Mouse (Mus musculus) natural killer cell, adult 2 months (primary cell): ENCODE data around the gene Tnf.
A peak's percentile ranks its signal among the peaks of the same experiment; 100 is the strongest.

Experiments
- DNase-seq, 2 experiments: peaks; one replicate each; pipeline ENCODE4 v3.0.0; 2022; ENCODE audit warnings: low spot score in 2 of 2

Gene Tnf

DNA sequence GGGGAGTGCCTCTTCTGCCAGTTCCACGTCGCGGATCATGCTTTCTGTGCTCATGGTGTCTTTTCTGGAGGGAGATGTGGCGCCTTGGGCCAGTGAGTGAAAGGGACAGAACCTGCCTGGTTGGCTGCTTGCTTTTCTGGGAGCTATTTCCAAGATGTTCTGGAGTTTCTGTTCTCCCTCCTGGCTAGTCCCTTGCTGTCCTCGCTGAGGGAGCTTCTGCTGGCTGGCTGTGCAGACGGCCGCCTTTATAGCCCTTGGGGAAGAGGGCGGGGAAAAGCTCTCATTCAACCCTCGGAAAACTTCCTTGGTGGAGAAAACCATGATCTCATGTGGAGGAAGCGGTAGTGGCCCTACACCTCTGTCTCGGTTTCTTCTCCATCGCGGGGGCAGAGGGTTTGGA, at the start of gene Tnf:
Gene Tnf (minus strand): TSS at position 221 of the 400 bp plus-strand sequence.
- DNase-seq: peak in 1 of 2 experiments; percentile 64

DNA sequence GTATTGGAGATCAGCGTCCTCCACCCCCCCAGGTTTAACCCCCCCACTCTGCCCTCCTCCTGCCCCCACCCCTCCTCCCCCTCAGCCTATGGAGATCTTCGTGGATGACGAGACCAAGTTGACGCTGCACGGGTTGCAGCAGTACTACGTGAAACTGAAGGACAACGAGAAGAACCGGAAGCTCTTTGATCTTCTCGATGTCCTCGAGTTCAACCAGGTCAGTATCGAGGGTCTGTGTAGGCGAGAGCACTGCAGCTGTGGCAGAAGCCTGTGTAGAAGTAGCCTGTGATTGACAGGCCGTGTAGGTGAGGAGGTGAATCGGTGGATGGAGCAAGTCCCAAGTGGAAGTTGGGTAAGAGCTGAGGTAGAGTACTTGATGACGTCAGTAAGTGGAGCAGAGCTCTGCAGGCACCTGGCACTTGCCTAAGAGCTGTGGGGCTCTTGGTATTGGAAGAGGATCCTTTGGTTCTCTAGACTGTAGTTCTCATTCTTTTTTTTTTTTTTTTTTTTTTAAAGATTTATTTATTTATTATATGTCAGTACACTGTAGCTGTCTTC, 49.4 kb upstream of the Tnf start:
- no peak for DNase-seq

DNA sequence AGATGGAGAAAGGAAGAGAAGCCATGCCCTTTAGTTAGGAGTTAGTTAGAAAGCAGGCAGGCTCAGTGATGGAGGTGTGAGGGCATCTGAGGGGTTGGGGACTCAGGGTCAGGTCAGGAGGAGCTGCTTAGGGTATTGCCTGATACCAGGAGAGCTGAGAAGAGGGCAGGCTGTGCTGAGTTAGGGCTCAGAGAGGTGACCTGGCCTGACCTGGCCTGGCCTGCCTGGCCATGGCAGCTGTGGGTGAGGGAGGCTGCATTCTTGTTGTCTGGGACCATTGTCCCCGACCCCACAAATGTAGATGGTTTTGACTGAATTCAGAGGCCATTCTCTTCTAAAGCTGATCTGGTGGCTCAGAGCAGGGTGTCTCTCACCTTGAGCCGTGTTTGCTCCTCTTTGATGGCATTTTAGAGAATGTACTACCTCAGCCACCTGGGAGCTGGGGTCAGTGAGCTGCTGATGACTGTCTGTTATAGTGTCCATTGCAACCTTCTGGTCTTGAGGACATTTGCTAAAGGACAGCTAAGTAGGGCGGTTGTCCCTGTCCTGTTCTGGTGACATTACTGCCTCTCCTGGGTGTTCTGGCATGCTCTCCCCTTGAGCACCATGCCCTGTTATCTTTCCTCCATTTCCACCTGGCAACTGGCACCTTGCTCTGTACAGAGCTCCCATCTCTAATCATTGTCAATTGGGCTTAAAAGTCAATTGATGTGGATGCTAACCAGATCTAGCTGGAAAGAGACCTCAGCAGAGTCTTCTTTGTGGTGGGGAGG, 48.7 kb upstream of the Tnf start:
- no peak for DNase-seq

DNA sequence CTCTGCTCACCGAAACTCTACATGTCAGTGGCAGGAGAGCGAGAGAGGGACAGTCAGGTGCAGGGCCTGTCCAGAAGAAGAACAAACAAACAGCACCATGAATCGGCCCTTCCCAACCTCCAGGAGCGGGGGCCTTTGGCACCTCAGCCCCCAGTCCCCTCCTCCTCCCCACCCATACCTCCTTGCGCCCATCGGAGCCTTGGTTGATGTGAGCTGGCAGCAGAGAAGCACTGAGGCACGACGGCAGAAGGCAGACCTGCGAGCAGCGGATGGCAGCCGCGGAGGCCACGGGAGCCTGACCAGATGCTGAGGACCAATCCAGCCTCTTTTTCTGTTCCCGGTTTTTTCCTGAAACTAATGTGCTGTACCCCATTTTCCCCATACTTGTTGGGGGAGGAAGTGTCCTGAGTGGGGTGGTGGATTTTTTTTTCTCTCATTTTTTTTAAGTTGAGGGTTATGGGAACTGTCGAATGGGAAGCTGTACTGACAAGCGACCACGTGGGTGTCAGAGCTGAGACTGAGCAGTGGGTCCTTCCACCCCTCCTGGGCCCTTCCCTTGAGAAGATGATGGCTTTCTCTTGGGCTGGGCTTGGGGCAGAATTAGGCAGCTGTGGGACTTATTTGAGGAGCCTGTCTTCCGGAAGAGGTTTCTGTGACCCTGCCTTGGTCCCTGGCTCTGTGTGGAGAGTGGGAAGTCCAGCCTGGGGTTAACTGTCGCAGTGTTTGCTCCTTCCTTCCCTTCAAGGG, 47.8 kb upstream of the Tnf start:
- DNase-seq: no peak

DNA sequence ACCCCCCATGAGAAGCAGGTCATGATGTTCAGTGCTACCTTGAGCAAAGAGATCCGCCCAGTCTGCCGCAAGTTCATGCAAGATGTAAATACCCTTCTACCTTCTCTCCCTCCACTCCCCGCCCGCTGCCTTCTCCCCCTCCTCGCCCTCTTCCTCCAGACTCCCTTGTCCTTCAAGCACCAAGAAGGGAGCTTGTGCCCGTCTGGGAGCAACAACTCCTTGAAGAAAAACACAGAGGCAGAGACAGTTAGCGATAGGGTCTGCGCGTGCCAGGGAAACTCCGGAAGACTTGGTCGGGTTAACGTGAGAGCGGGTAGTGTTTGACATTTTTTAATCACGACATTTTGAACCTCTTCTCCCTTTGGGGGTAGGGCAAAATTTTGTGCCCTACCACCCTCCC, 47.2 kb upstream of the Tnf start:
- no peak for DNase-seq

DNA sequence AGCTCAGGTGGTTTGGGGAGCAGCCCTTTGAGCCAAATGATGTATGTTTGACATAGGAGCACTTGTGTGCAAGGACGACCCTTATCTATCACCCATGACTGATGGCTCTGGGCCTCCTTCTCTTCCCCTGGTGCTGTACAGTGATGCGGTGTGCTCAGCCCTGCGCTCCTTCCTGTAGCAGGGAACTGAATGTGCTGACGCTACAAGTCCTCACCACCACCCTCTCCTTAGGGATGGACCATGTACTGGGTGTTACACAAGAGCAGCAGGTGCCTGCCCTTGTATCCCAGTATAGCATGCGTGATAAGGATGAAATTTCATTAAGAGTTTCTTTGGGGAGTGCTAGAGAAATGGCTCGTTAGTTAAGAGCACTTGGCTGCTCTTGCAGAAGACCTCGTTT, 45.3 kb upstream of the Tnf start:
- DNase-seq: no peak

DNA sequence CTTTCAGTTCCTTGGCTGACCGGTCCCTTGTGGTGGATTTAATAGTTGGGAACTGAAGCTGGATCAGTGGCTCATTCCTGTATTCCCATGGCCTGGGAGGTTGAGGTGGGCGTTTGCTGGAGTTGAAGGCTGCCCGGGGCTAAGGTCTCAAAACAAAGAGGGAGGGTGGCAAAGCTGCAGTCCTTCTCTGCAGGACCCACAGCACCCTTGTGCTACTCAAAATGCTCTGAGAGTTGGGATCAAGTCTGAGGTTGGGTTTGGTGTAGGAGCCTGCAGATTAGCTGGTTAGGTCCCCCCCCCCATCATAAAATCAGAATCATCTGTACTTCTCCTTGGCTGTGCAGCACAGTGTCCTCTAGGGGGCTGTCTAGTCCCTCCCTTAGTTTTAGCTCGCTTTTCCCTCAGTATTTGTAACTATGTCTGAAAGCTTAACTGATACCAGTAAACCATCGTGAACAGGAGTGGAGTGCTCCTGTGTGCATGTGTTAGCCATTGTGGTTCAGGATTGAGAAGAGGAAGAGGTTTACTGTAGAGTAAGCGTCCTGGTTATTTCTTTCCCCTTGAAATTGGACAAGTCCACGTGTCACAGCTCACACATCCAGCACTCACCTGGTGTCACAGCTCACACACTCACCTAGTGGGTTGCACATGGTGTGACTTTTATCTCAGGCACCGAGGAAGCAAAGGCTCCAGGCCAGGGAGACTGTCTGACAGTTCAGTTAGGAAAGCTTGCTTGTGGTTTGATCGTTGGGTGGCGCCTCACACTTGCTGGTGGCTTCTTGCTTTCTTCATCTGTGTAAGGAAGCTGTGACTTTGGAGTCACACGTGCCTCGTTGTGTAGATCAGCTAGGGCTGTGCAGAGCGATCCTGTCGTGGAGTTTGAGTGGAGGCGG, 44.2 kb upstream of the Tnf start:
- peak; percentile 70 to 78 for DNase-seq

DNA sequence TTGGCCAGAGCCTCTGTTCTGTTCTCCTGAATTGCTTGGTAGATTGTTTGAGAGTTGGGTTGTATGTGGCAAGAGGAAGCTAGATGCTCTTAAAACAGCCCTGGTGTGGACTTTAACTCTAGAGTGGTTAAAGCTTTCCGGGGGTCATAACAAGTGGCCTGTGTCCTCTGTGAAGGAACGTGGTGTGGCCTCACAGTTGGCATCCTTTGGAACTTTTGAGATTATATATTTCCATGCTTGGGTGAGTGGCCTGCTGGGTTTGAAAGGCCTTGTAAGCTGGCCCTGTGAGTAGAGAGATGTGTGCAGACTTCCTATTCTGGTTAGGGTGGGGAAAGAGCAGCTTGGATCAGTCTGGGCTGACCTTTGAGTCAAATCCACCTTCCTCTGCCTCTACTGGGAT, 43.2 kb upstream of the Tnf start:
- DNase-seq: no peak

DNA sequence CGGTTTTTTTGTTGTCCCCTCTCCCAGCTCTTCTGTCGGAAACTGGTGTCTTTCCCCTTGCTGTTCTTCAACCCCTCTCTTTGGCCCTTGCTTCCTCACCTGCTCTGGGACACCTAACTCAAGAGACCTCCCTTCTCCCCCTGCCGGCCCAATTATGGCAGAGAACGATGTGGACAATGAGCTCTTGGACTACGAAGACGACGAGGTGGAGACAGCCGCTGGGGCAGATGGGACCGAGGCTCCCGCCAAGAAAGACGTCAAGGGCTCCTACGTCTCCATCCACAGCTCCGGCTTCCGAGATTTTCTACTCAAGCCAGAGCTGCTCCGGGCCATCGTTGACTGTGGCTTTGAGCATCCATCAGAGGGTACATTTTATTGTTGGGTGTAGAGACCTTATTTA, 41.3 kb upstream of the Tnf start:
- DNase-seq: no peak

DNA sequence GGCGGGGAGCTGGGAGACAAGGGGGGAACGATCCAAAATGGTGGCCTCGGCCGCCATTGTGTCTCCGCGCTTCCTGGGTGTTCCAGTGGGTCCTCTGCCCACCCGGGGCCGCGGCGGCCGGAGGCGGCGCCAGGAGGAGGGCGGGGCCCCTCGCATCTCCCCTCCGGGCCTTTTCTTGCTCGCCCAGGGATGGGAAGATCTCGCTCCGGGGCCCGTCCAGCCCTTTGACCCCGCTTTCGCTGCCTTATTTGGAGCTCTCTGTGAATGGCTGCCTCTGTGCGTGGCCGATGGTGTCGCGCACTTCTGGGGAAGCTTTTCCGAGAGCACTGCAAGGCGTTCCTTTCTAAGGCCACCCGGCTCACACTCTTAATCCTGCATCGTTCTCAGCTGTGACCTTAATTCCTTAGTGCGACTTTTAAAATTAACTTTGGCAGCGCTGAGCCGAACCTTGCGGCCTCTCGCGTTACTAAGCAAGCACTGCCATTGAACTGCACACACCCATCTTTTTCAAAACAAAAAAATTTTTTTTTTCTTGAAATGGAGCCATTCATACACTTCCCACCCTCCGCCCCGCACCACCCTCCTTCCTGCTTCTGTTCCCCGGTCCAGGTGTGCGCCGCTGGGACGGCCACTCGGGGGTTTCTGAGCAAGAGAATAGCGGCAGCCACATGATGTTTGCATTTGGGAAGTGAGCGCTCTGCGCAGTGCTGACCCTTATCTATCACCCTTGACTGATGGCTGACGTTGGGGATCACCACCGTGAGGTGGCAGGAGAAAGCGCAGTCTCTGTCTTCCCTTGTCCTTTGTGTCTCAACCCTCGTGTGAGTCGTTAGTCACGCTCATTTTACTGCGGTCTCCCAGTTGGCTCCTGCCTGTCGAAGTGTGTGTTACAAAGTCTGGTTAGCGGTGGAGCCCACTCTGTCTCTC, 40.5 kb upstream of the Tnf start:
- DNase-seq: peak; percentile 78 to 81

DNA sequence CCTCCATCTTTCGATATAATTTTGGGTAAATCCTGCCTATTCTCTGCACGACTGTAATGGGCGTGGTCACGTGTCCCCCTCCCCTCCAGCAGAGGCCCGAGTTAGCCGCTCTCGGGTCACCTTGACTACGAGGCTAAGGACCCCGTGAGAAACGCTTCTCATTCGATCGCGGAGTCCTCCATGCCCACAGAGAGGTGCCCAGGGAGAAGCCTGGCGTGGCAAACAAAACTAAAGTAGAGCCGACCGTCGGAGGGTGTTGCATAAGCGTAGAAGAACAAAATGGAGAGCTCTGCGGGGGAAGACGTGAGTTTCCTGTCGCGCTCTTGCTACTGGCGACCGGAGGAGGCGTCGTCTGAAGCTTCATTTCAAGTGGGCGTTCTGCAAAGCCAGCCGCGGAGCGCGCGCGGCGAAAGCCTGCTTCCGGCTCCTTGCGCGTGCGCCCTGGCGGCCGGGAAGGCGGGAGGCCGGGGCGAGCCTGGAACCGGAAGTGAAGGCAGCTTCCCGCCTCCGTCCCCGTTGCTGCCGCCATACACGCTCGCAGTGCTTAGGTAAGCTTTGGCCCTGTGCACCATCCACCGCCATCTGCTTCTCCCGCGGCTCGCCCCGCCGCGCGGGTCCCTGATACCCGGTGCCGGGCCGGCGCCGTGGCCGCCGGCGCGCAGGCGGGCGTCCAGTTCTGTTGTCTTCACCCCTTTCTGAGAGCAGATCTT, 39.7 kb upstream of the Tnf start, which contains the start of gene Ddx39b:
Gene Ddx39b (plus strand): TSS at position 442 of the 710 bp plus-strand sequence.
- DNase-seq: peak; percentile 96 to 97

DNA sequence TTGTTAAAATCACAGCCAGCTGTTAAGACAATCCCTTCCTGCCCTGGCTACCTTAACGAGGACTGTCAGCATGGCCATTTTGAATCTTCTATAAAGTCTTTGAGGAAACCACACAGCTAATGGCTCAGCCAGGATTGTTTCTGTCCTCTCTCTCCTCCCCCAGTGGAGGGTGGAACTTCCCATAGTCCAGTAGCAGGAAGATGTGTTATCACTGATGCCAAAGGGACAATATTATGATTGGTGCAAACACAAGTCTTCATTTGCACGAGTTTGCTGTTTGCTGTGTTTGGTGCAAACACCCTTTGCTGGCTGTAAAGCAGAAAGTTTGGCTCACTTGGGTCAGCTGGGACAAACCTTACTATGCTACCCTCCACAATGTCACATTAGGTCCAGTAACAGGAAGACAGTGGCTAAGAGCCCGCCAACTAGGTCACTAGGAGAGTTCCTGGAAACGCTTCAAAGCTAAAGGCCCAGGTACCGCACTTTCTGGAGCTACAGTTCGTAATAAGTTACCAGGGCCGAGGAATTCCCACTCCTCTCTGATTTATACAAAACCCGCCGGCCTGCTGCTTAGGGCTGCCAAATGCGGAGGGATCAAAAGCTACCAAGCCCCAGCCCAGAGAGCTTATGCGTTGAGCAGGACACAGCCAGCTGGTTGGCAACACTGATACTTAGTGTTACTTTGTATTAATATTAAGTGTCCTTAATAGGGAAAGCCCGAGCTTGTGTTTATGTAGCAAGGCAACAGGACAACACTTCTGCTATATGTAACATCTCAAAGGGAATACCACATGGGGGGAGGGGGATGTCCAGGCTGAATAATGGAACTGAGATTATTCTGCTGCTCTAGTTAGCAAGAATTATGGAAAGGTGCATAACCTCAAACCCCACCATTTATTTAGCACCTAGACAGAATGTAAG, 38.8 kb upstream of the Tnf start:
- no peak for DNase-seq

DNA sequence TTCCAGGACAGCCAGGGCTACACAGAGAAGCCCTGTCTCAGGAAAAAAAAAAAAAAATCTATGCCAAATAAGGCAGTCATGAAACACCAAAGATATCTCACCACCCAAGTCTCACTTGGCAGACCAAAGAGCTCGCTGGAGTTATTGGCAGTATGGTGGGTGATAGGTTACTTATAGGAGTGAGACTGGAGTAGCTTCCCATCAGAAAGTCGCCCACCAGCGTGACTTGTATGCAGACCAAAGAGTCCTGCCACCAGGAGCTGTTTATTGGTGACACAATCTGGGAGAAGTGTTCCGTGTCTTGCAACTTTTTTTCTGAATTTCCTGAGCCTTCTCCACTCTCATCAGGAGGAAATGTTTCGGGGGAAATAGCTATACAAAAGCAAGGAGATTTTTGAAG, 37.9 kb upstream of the Tnf start:
- no peak for DNase-seq

DNA sequence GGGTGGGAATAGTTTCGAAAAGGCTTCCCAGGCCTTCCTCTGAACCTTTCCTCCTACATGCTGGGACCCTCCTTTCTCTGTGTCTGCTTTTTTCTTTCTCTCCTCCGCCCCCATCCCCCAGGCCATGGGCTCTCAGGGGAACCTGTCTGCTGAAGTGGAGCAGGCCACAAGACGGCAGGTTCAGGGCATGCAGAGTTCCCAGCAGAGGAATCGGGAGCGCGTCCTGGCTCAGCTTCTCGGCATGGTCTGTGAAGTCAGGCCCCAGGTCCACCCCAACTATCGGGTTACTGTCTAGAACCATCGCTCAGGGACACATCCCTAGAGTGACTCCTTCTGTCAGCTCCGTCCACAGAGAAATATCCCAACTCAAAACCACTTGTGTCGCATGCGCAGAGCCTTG, 35.7 kb upstream of the Tnf start:
- no peak for DNase-seq

DNA sequence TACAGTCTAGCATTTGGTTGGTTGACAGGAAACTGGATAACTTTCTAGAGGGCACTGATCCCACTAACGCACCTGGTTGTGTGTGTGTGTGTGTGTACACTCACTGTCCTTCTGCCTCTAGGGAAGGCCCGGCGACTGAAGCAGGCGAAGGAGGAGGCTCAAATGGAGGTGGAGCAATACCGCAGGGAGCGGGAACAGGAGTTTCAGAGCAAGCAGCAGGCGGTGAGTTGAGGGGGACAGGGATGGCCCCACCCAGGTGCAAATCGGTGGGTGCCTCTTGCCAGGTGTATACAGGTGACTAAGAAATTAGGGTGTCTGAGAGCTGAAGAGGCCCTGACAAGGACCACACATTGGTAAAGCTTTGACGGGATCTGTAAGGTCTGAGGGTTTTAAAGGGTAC, 35.2 kb upstream of the Tnf start:
- DNase-seq: no peak

DNA sequence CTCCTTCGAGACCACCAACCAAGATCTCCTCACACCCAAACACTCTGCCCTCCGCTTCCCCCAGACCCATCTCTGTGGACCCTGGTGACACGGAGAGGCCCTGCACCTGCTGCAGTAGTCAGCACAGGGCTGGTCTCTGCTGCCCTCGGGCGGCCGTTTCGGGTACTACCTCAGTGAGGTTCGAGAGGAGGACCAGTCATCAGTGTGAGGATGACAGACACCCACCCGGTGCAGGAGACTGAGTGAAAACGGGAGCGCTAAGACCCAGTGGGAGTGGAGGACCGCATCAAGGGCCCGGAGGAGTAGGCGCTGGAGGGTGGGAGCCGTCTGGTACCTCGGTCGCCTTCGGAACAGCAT, 34.6 kb upstream of the Tnf start:
- peak; percentile 95 to 96 for DNase-seq

DNA sequence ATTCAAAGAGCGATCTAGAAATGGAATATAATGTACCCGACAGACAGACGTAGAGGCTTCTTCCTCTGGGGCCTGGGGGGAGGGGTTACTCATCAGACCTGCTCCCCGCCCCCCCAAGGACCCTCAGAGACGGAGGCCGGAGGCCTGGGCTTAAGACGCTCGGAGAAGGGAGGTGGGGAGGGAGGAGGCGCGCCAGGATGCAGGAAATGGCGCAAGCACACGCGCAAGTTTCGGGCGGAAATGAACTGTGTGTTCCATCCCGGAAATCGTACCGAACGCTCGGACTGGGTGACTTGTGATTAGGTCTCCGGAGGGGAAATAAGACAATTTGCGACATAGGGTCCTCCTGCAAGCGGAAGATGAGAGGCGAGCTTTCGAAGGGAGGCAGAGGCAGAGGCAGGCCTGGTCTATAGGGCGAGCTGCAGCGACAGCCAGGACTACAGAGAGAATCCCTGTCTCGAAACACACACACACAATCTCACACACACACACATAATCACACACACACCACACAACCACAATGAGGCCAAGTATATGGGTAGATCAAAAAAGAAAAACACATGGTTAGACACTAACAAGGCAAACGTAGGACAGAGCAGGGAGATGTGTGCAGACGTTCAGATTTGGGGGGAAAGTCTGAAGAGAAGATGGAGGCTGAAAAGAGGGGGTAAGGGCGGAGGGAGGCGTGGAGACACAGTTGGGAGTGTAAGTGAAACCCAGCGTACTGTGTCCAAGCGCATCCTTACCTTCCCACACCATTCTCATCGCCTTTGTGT, 34.0 kb upstream of the Tnf start, which contains the start of gene Nfkbil1:
Gene Nfkbil1 (minus strand): TSS at position 179 of the 776 bp plus-strand sequence.
- DNase-seq: peak; percentile 88 to 90

DNA sequence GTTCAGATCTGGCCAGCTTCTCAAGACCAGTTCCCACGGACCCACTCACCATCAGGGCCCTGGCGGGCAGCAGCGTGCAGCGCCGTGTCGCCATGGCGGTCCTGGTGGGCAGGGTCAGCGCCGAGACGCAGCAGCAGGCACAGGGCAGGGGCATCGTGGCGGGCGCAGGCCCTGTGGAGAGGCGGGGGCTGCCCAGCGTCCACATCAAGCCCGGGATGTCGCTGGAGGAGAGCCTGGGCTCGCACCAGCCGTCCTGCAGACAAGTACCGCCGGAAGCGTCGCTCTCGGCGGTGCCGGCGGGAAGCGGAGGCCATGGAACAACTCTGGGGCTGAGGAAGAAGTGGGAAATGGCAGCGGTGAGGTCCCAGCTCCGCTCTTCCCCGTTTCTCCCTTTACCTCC, 33.1 kb upstream of the Tnf start:
- DNase-seq: no peak
